Mouse (Mus musculus) midbrain, embryonic 13.5 days (tissue): ENCODE measurements at regions not wholly inside any gene's neighbourhood (a gene's known extent, or its start where the extent isn't known, plus 50 kb on each side); places are given as distances from the start of the nearest gene placed in this dataset.

Experiments used
- ATAC-seq: fragments of 200-750 bp; cut with Nextera tagmentation; 2 replicates; pipeline ENCODE4 v1.8.0; 2017; ENCODE audit warnings: mild to moderate bottlenecking, moderate TSS enrichment, moderate library complexity
- H3K27ac ChIP-seq: fragments of 300-500 bp; sonication (generic); 2 replicates; pipeline ENCODE4 v1.5.1; 2015; ENCODE audit warnings: inconsistent platforms, mild to moderate bottlenecking, moderate library complexity
- H3K27me3 ChIP-seq: fragments of 300-500 bp; sonication (generic); 2 replicates; pipeline ENCODE4 v1.6.1; 2015; ENCODE audit warnings: mild to moderate bottlenecking, inconsistent platforms
- H3K36me3 ChIP-seq: fragments of 300-500 bp; sonication (generic); 2 replicates; pipeline ENCODE4 v1.6.1; 2015; ENCODE audit warnings: mild to moderate bottlenecking, inconsistent platforms
- H3K4me1 ChIP-seq: fragments of 300-500 bp; sonication (generic); replicated peaks from 2 replicates; pipeline ENCODE4 v1.6.1; 2015; ENCODE audit warnings: inconsistent platforms
- H3K4me2 ChIP-seq: fragments of 300-500 bp; sonication (generic); replicated peaks from 2 replicates; pipeline ENCODE4 v1.6.1; 2015; ENCODE audit warnings: moderate library complexity, mild to moderate bottlenecking, inconsistent platforms
- H3K4me3 ChIP-seq: fragments of 300-500 bp; sonication (generic); replicated peaks from 2 replicates; pipeline ENCODE4 v1.5.1; 2015; ENCODE audit warnings: mild to moderate bottlenecking, inconsistent platforms
- H3K9ac ChIP-seq: fragments of 300-500 bp; sonication (generic); replicated peaks from 2 replicates; pipeline ENCODE4 v1.6.1; 2015; ENCODE audit warnings: mild to moderate bottlenecking, inconsistent platforms
- H3K9me3 ChIP-seq: fragments of 300-500 bp; sonication (generic); 2 replicates; pipeline ENCODE4 v1.6.1; 2016; ENCODE audit warnings: mild to moderate bottlenecking, inconsistent platforms
- WGBS: fragments of 180-500 bp; shearing (Covaris S2); methylation state at CpG from one replicate; pipeline ENCODE4 v1.1.7; 2015; 5-methylcytosine and 5-hydroxymethylcytosine counted together

- H3K9ac ChIP-seq, result no peak overlapping the region
- no peak overlapping the region for H3K4me2 ChIP-seq
- no peaks in the 10 kb centered on the region for H3K27me3 ChIP-seq
- no peaks in the 10 kb centered on the region for H3K36me3 ChIP-seq
- 86% methylated on average over 4 of the region's 4 CpGs for WGBS
- no peak for ATAC-seq
- no peak overlapping the region for H3K4me3 ChIP-seq
- H3K4me1 ChIP-seq, result no peaks in the 10 kb centered on the region
- H3K27ac ChIP-seq, result no peak overlapping the region
- no peaks in the 10 kb centered on the region for H3K9me3 ChIP-seq
These were observed 83.6 kb upstream of the Nkx2-2 start for GRCm38 (mm10) chr2:147277636-147278035.

DNA sequence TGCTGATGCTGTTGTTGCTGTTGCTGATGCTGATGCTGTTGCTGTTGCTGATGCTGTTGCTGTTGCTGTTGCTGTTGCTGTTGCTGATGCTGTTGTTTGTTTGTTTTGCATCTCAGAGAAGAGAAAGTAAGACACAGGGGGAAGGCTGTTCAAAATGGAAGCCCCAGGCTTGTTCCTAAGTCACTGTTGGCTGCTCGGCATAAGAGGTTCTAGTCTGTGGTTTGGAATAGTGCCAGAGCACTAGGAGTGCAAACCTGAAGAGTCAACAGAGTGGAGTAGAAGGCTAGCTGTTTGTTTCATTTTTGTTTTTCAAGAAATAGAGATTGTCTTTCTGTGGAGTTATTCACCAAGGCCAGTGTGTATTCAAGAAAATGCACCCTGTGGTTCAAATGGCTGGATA is 75.1 kb upstream of the Nkx2-2 start:
- Histone ChIP-seq H3K4me3 (no peak overlapping the region), H3K9me3 (no peaks in the 10 kb centered on the region), H3K36me3 (no peaks in the 10 kb centered on the region), H3K4me2 (no peak overlapping the region), H3K9ac (no peak overlapping the region), H3K27me3 (peaks cover 3% of the 10 kb centered on the region; the same call in 1 of the 2 replicates), H3K4me1 (no peaks in the 10 kb centered on the region), H3K27ac (no peak overlapping the region)
- WGBS, result 77% methylated on average over 1 of the region's 1 CpGs
- ATAC-seq, result no peak

DNA sequence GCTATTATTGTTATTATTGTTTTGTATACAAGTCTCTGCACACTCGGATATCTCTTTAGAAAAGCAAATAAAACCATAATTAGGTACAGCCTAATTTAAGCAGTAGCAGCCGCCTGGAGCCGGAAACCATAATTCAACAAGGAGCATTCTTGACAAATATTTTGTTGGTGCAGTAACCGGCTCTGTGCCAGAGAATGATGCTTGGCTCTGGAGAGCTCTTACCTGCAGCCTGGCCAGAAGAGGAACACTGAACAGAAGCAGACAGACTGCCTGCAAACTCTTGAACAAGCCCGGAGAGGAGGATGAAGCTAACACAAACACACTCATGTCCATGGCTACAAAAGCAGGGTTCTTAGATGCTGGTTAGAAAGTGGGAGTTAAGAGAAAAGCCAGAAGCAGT is 73.9 kb upstream of the Nkx2-2 start:
- no peaks in the 10 kb centered on the region for H3K4me1 ChIP-seq
- H3K4me3 ChIP-seq, result no peak overlapping the region
- no peaks in the 10 kb centered on the region for H3K36me3 ChIP-seq
- H3K27ac ChIP-seq, result no peak overlapping the region
- H3K27me3 ChIP-seq, result peaks cover 5% of the 10 kb centered on the region; the same call in 1 of the 2 replicates
- H3K4me2 ChIP-seq, result no peak overlapping the region
- no peak overlapping the region for H3K9ac ChIP-seq
- ATAC-seq, result no peak
- 85% methylated on average over 5 of the region's 5 CpGs for WGBS
- H3K9me3 ChIP-seq, result no peaks in the 10 kb centered on the region

- no peak overlapping the region for H3K4me3 ChIP-seq
- H3K4me1 ChIP-seq, result no peaks in the 10 kb centered on the region
- H3K27ac ChIP-seq, result no peak overlapping the region
- H3K9ac ChIP-seq, result no peak overlapping the region
- no peaks in the 10 kb centered on the region for H3K9me3 ChIP-seq
- H3K36me3 ChIP-seq, result no peaks in the 10 kb centered on the region
- H3K27me3 ChIP-seq, result peaks cover 5% of the 10 kb centered on the region; the same call in 1 of the 2 replicates
- H3K4me2 ChIP-seq, result no peak overlapping the region
- ATAC-seq, result no peak
- 88% methylated on average over 3 of the region's 3 CpGs for WGBS
These were observed 73.2 kb upstream of the Nkx2-2 start for GRCm38 (mm10) chr2:147267257-147267656.

- WGBS, result 20% methylated on average over 6 of the region's 6 CpGs
- Histone ChIP-seq H3K4me2 (no peak overlapping the region), H3K36me3 (no peaks in the 10 kb centered on the region), H3K27me3 (peaks cover 55% of the 10 kb centered on the region), H3K9me3 (no peaks in the 10 kb centered on the region), H3K27ac (no peak overlapping the region), H3K9ac (no peak overlapping the region), H3K4me3 (no peak overlapping the region), H3K4me1 (no peaks in the 10 kb centered on the region)
- 0 out of 2 replicates have a peak, but pooled peaks have one; percentile 60 for ATAC-seq
These were observed 62.7 kb upstream of the Nkx2-2 start for GRCm38 (mm10) chr2:147256696-147257095.

DNA sequence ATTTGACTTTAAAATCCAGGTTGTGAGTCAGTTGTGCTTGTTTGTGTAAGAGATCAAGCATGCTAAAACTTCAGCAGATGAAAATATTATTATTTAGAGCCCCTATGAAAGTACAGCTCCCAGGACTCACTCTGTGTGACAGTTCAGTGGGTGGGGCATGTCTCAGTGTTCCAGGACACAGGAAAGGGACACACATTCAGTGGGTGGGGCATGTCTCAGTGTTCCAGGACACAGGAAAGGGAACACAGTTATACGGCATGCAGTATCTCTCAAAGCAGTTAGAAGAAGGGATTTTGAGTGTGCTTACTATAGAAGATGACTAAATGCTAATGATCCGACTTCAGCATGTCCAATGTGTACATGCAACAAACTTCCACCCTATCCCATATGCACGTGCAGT is 60.9 kb upstream of the Nkx2-2 start:
- no peaks in the 10 kb centered on the region for H3K36me3 ChIP-seq

GRCm38 (mm10) chr2:147254137-147254536 is 60.1 kb upstream of the Nkx2-2 start:
- Histone ChIP-seq H3K4me1 (no peaks in the 10 kb centered on the region), H3K9ac (no peak overlapping the region), H3K9me3 (no peaks in the 10 kb centered on the region), H3K27ac (no peak overlapping the region), H3K4me2 (no peak overlapping the region), H3K4me3 (no peak overlapping the region), H3K27me3 (peaks cover 65% of the 10 kb centered on the region), H3K36me3 (no peaks in the 10 kb centered on the region)
- ATAC-seq, result no peak
- 37% methylated on average over 5 of the region's 5 CpGs for WGBS

More for the DNA sequence above, 60.9 kb upstream of the Nkx2-2 start:
- no peak overlapping the region for H3K27ac ChIP-seq
- no peak overlapping the region for H3K4me3 ChIP-seq
- peaks cover 69% of the 10 kb centered on the region for H3K27me3 ChIP-seq
- no peak overlapping the region for H3K9ac ChIP-seq
- H3K4me1 ChIP-seq, result no peaks in the 10 kb centered on the region
- ATAC-seq, result no peak
- H3K9me3 ChIP-seq, result no peaks in the 10 kb centered on the region
- H3K4me2 ChIP-seq, result no peak overlapping the region
- 87% methylated on average over 3 of the region's 3 CpGs for WGBS

- WGBS, result 67% methylated on average over 6 of the region's 6 CpGs
These were observed 54.0 kb upstream of the Nkx2-2 start for GRCm38 (mm10) chr2:147247981-147248514.

GRCm38 (mm10) chr2:147247238-147247637 is 53.2 kb upstream of the Nkx2-2 start:
- WGBS, result 81% methylated on average over 8 of the region's 8 CpGs
- no peak overlapping the region for H3K9ac ChIP-seq
- H3K4me3 ChIP-seq, result no peak overlapping the region
- no peaks in the 10 kb centered on the region for H3K9me3 ChIP-seq
- no peaks in the 10 kb centered on the region for H3K4me1 ChIP-seq
- H3K36me3 ChIP-seq, result no peaks in the 10 kb centered on the region
- ATAC-seq, result no peak
- no peak overlapping the region for H3K4me2 ChIP-seq
- peaks cover 66% of the 10 kb centered on the region for H3K27me3 ChIP-seq
- no peak overlapping the region for H3K27ac ChIP-seq

More at GRCm38 (mm10) chr2:147247981-147248514, 54.0 kb upstream of the Nkx2-2 start:
- Histone ChIP-seq H3K27me3 (peaks cover 71% of the 10 kb centered on the region), H3K9ac (no peak overlapping the region), H3K4me1 (no peaks in the 10 kb centered on the region), H3K9me3 (no peaks in the 10 kb centered on the region), H3K4me3 (no peak overlapping the region), H3K27ac (no peak overlapping the region), H3K36me3 (no peaks in the 10 kb centered on the region), H3K4me2 (no peak overlapping the region)
- ATAC-seq, result no peak

- 93% methylated on average over 1 of the region's 1 CpGs for WGBS
- H3K36me3 ChIP-seq, result no peaks in the 10 kb centered on the region
- H3K9me3 ChIP-seq, result no peaks in the 10 kb centered on the region
- H3K27me3 ChIP-seq, result peaks cover 56% of the 10 kb centered on the region
- no peak overlapping the region for H3K4me3 ChIP-seq
- no peak overlapping the region for H3K27ac ChIP-seq
- no peak overlapping the region for H3K9ac ChIP-seq
- H3K4me1 ChIP-seq, result no peaks in the 10 kb centered on the region
- no peak for ATAC-seq
- no peak overlapping the region for H3K4me2 ChIP-seq
These were observed 50.4 kb upstream of the Nkx2-2 start for GRCm38 (mm10) chr2:147244406-147244805.
